Mouse (Mus musculus) cerebellum, adult 2 months (tissue): Measurements from ENCODE around the gene Smim8. TPM values are rescaled to one million over a fixed set of nuclear protein-coding genes. Genes with fewer than 3 reads are reported as not detected.

Experiments used
- DNase-seq, 2 experiments: peaks; one replicate each; pipeline ENCODE4 v3.0.0; 2021
- H3K27ac ChIP-seq: fragments of 200-500 bp; 2 replicates; pipeline ENCODE4 v1.5.1; 2012; ENCODE audit warnings: low read length, control low read depth, inconsistent platforms; ENCODE audit not compliant: insufficient read depth
- H3K27me3 ChIP-seq: fragments of 200-500 bp; 2 replicates; pipeline ENCODE4 v1.6.1; 2012; ENCODE audit warnings: inconsistent platforms, mild to moderate bottlenecking, low read length, moderate library complexity; ENCODE audit not compliant: control insufficient read depth, insufficient read depth
- H3K4me1 ChIP-seq: fragments of 200-500 bp; 2 replicates; pipeline ENCODE4 v1.6.1; 2011; ENCODE audit warnings: low read length; ENCODE audit not compliant: control insufficient read depth, insufficient read depth
- H3K4me3 ChIP-seq: fragments of 200-500 bp; replicated peaks from 2 replicates; pipeline ENCODE3; 2011; ENCODE audit warnings: mild to moderate bottlenecking, low read depth, low read length, control low read depth; ENCODE audit not compliant: insufficient read depth
- CTCF ChIP-seq: fragments of 200-500 bp; IDR thresholded peaks from 2 replicates; pipeline ENCODE4 v1.5.1; 2011; ENCODE audit warnings: low read depth, mild to moderate bottlenecking, control low read depth, low read length, moderate library complexity, borderline replicate concordance; ENCODE audit not compliant: insufficient read depth
- POLR2A ChIP-seq: fragments of 200-500 bp; IDR thresholded peaks from 2 replicates; pipeline ENCODE4 v1.6.1; 2011; ENCODE audit warnings: low read length, control low read depth, borderline replicate concordance; ENCODE audit not compliant: insufficient read depth
- WGBS: fragments of 180-500 bp; shearing (Covaris S2); methylation state at CpG from one replicate; pipeline ENCODE4 v1.1.7; 2018; 5-methylcytosine and 5-hydroxymethylcytosine counted together
- polyA plus RNA-seq: library from polyadenylated mRNA; depleted of rRNA; stranded (reverse); fragments of >200 nt; gene quantifications from 2 replicates; pipeline ENCODE4 v1.2.3, GENCODE M21; 2012; rRNA removed

Gene Smim8
- 25.0 and 25.4 TPM in 2 replicates for polyA plus RNA-seq

GRCm38 (mm10) chr4:34777677-34778527 lies at the start of gene Smim8:
Gene Smim8, minus strand, starts transcription at chr4:34778423.
- TF ChIP-seq POLR2A (peak; percentile 83), CTCF (peak; percentile 76)
- Histone ChIP-seq H3K4me1 (no peaks in the 10 kb centered on the region), H3K4me3 (peak within 1 kb of the TSS; percentile 94), H3K27me3 (no peaks in the 10 kb centered on the region), H3K27ac (peak within 1 kb of the TSS; percentile 80)
- WGBS, result 5% methylated on average over 40 of the region's 40 CpGs
- DNase-seq, result peak; percentile 90 to 94

- peaks cover 3% of the 10 kb centered on the region; the same call in 1 of the 2 replicates for H3K4me1 ChIP-seq
- H3K4me3 ChIP-seq, result no peak overlapping the region
- peak in 1 of 2 experiments; percentile 58 for DNase-seq
- H3K27ac ChIP-seq, result no peak overlapping the region
- H3K27me3 ChIP-seq, result no peaks in the 10 kb centered on the region
- 67% methylated on average over 1 of the region's 1 CpGs for WGBS
- TF ChIP-seq CTCF, result no peak
- no peak for TF ChIP-seq POLR2A
Observed at GRCm38 (mm10) chr4:34823901-34824300, 45.7 kb upstream of the Smim8 start.

- no peak for TF ChIP-seq POLR2A
- TF ChIP-seq CTCF, result no peak
- Histone ChIP-seq H3K4me3 (no peak overlapping the region), H3K4me1 (peaks cover 3% of the 10 kb centered on the region; the same call in 1 of the 2 replicates), H3K27ac (no peak overlapping the region), H3K27me3 (no peaks in the 10 kb centered on the region)
- DNase-seq, result no peak
- 94% methylated on average over 4 of the region's 4 CpGs for WGBS
Observed at GRCm38 (mm10) chr4:34819904-34820303, 41.7 kb upstream of the Smim8 start.

GRCm38 (mm10) chr4:34801166-34802034 lies 23.2 kb upstream of the Smim8 start:
- Histone ChIP-seq H3K4me1 (no peaks in the 10 kb centered on the region), H3K4me3 (no peak overlapping the region), H3K27me3 (no peaks in the 10 kb centered on the region), H3K27ac (no peak overlapping the region)
- WGBS, result 85% methylated on average over 14 of the region's 14 CpGs
- TF ChIP-seq CTCF (no peak), POLR2A (no peak)
- no peak for DNase-seq

GRCm38 (mm10) chr4:34798005-34798404 lies 19.8 kb upstream of the Smim8 start:
- WGBS, result 95% methylated on average over 2 of the region's 2 CpGs
- Histone ChIP-seq H3K4me1 (no peaks in the 10 kb centered on the region), H3K27ac (no peak overlapping the region), H3K27me3 (no peaks in the 10 kb centered on the region), H3K4me3 (no peak overlapping the region)
- TF ChIP-seq CTCF (no peak), POLR2A (no peak)
- no peak for DNase-seq

GRCm38 (mm10) chr4:34797294-34797983 lies 19.2 kb upstream of the Smim8 start:
- no peaks in the 10 kb centered on the region for H3K27me3 ChIP-seq
- H3K27ac ChIP-seq, result no peak overlapping the region
- H3K4me1 ChIP-seq, result no peaks in the 10 kb centered on the region
- DNase-seq, result no peak
- TF ChIP-seq CTCF, result no peak
- TF ChIP-seq POLR2A, result no peak
- 86% methylated on average over 8 of the region's 8 CpGs for whole genome bisulfite sequencing
- H3K4me3 ChIP-seq, result no peak overlapping the region

- no peaks in the 10 kb centered on the region for H3K4me1 ChIP-seq
- TF ChIP-seq CTCF (no peak), POLR2A (no peak)
- H3K27me3 ChIP-seq, result no peaks in the 10 kb centered on the region
- no peak overlapping the region for H3K27ac ChIP-seq
- DNase-seq, result no peak
- WGBS, result 72% methylated on average over 5 of the region's 5 CpGs
- H3K4me3 ChIP-seq, result no peak overlapping the region
Observed at GRCm38 (mm10) chr4:34796294-34796693, 18.1 kb upstream of the Smim8 start.
